Mouse (Mus musculus) intestine, embryonic 14.5 days (tissue): ENCODE data around the gene Il22ra2. TPM values are rescaled to one million over a fixed set of nuclear protein-coding genes. Genes with fewer than 3 reads are reported as not detected.

Source experiments
- ATAC-seq: fragments of 200-750 bp; cut with Nextera tagmentation; replicated peaks from 2 replicates; pipeline ENCODE4 v1.8.0; 2017; ENCODE audit warnings: low read depth, moderate number of reproducible peaks, moderate TSS enrichment, moderate library complexity; ENCODE audit not compliant: low FRiP score, low TSS enrichment
- DNase-seq: peaks from one replicate; pipeline ENCODE4 v3.0.0-alpha.2; 2018; ENCODE audit warnings: low spot score
- H3K27ac ChIP-seq: fragments of 300-500 bp; sonication (generic); 2 replicates; pipeline ENCODE4 v1.5.1; 2014; ENCODE audit warnings: low read depth, mild to moderate bottlenecking, control low read depth
- H3K27me3 ChIP-seq: fragments of 300-500 bp; sonication (generic); replicated peaks from 2 replicates; pipeline ENCODE4 v1.6.1; 2014; ENCODE audit warnings: low read length, control low read depth; ENCODE audit not compliant: control insufficient read depth, insufficient read depth
- H3K36me3 ChIP-seq: fragments of 300-500 bp; sonication (generic); 2 replicates; pipeline ENCODE4 v1.6.1; 2014; ENCODE audit warnings: low read length, control low read depth; ENCODE audit not compliant: control insufficient read depth, insufficient read depth
- H3K4me1 ChIP-seq: fragments of 300-500 bp; sonication (generic); replicated peaks from 2 replicates; pipeline ENCODE4 v1.6.1; 2014; ENCODE audit warnings: low read length, control low read depth, mixed read lengths; ENCODE audit not compliant: control insufficient read depth, insufficient read depth
- H3K4me2 ChIP-seq: fragments of 300-500 bp; sonication (generic); 2 replicates; pipeline ENCODE4 v1.6.1; 2014; ENCODE audit warnings: low read length
- H3K4me3 ChIP-seq: fragments of 300-500 bp; sonication (generic); 2 replicates; pipeline ENCODE4 v1.5.1; 2014; ENCODE audit warnings: low read depth, low read length, control low read depth, mixed read lengths
- H3K9ac ChIP-seq: fragments of 300-500 bp; sonication (generic); 2 replicates; pipeline ENCODE4 v1.6.1; 2014; ENCODE audit warnings: mild to moderate bottlenecking, low read length
- H3K9me3 ChIP-seq: fragments of 300-500 bp; sonication (generic); 2 replicates; pipeline ENCODE4 v1.6.1; 2016; ENCODE audit warnings: low read length, control low read depth; ENCODE audit not compliant: control insufficient read depth
- WGBS: fragments of 180-500 bp; shearing (Covaris S2); extraction: QIAGEN DNeasy Blood & Tissue Kit; methylation state at CpG from one replicate; pipeline ENCODE4 v1.1.7; 2014; 5-methylcytosine and 5-hydroxymethylcytosine counted together
- polyA plus RNA-seq: library from polyadenylated mRNA; unstranded; fragments of >200 nt; fragmentation: Nextera tagmentation; extraction: Ambion mirVana; gene quantifications from 2 replicates; pipeline ENCODE4 v1.2.1, GENCODE M21; 2014

The Il22ra2 gene
- polyA plus RNA-seq, 1 experiment from 2014 or later = not detected

DNA sequence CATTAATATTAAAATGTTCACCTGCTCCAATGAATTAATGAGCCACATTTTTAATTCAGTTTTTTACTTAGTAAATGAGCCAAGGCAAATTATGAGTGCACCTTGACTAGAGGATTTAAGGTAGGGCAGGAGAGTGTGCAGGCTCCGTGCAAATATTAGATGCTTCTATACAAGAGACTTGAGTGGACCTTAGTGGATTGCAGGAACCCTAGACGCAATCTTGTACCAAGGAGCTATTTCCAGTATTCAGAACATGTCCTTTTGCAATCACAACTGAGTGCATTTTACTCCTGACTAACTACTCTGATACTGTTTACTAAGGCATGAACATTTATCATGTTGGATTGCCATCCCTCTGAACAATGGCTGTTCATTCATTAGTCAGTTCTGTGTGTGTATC lies 10.2 kb upstream of the Il22ra2 start:
- no peak for DNase-seq
- no peak overlapping the region for H3K4me2 ChIP-seq
- H3K9me3 ChIP-seq = no peaks in the 10 kb centered on the region
- H3K9ac ChIP-seq = no peak overlapping the region
- H3K4me1 ChIP-seq = peaks cover 7% of the 10 kb centered on the region; the same call in 1 of the 2 replicates
- 47% methylated on average over 2 of the region's 2 CpGs for WGBS
- H3K27ac ChIP-seq = no peak overlapping the region
- no peak for ATAC-seq
- peaks cover 41% of the 10 kb centered on the region for H3K36me3 ChIP-seq
- H3K4me3 ChIP-seq = no peak overlapping the region
- no peaks in the 10 kb centered on the region for H3K27me3 ChIP-seq

DNA sequence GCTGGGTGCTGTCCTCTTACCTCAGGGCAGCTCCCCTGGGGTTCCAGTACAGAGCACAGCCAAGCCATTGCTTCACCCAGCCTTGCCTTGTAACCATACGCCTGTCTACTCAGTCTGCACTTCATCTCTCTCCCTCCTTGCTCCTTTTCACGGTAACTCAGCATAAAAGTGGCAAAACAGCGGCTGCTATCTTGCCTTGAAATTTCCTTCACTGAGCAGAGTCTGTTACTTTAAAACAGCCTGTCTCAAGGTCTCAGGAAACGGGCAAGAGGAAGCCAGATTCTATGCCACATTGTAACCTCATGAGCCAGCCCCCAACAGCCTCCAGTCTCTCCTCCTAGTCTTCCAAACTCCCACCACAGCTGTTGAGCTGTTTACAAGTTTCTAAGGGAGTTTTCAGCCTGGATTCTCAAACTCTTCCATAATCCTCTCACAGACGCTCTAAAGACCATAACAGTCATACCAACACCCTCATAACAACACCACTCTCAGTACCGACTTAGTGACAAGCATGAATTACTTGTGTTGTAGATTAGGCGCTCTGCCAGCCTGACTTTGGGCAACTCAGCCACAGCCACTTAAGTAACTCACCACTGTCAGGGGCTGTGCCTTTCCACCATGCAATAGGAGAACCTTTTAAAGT lies 8.6 kb upstream of the Il22ra2 start:
- no peak overlapping the region for H3K9ac ChIP-seq
- WGBS = 32% methylated on average over 7 of the region's 7 CpGs
- DNase-seq = no peak
- no peak for ATAC-seq
- no peak overlapping the region for H3K4me2 ChIP-seq
- H3K27me3 ChIP-seq = no peaks in the 10 kb centered on the region
- H3K27ac ChIP-seq = peak overlapping the region; percentile 55; the same call in 1 of the 2 replicates
- H3K36me3 ChIP-seq = peaks cover 25% of the 10 kb centered on the region
- no peaks in the 10 kb centered on the region for H3K9me3 ChIP-seq
- H3K4me1 ChIP-seq = peaks cover 7% of the 10 kb centered on the region; the same call in 1 of the 2 replicates
- no peak overlapping the region for H3K4me3 ChIP-seq

DNA sequence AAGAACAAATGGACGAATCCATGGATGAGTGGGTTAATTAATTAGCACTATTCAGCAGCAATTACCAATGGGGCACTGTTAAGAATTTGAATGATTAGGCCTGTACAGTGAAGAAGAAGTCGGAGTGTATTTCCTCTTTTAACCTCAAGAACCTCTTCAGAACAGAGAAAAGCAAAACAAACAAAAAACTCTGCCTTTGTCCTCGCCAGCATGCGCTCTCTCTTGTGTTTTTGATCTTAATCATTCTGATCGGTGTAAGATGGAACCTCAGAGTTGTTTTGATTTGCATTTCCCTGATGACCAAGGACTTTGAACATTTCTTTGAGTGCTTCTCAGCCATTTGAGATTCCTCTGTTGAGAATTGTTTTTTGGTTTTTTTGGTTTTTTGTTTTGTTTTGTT lies 2.1 kb upstream of the Il22ra2 start:
- no peaks in the 10 kb centered on the region for H3K27me3 ChIP-seq

DNA sequence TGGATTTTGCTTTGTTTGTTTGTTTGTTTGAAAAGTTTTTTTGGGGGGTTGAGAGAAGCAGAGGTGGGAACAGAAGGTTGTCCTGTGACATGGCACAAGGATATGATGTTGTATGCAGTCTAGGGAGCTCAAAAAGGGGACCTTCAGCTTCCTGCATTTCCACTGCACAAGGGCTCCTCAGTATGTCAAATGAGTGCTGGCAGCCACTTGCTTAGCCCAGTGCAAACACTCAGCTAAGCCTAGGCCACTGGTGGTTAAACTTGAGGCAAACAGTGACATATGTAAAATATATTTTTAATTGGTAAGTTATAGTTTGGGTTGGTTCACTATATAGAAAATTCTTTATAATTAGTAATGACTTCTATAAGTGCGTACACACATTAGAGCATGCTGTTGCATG lies 2.8 kb downstream of the Il22ra2 start:
- Histone ChIP-seq H3K4me2 (no peak overlapping the region), H3K4me3 (no peak overlapping the region), H3K27me3 (no peaks in the 10 kb centered on the region), H3K36me3 (no peaks in the 10 kb centered on the region), H3K27ac (no peak overlapping the region), H3K4me1 (no peaks in the 10 kb centered on the region), H3K9ac (no peak overlapping the region), H3K9me3 (no peaks in the 10 kb centered on the region)
- DNase-seq (no peak), ATAC-seq (no peak)
- WGBS = 93% methylated on average over 1 of the region's 1 CpGs

More for the DNA sequence above, 2.1 kb upstream of the Il22ra2 start:
- Histone ChIP-seq H3K36me3 (no peaks in the 10 kb centered on the region), H3K9me3 (no peaks in the 10 kb centered on the region), H3K4me2 (no peak overlapping the region), H3K27ac (no peak overlapping the region), H3K4me3 (no peak overlapping the region), H3K4me1 (no peaks in the 10 kb centered on the region), H3K9ac (no peak overlapping the region)
- 76% methylated on average over 5 of the region's 5 CpGs for WGBS
- DNase-seq (no peak), ATAC-seq (no peak)

DNA sequence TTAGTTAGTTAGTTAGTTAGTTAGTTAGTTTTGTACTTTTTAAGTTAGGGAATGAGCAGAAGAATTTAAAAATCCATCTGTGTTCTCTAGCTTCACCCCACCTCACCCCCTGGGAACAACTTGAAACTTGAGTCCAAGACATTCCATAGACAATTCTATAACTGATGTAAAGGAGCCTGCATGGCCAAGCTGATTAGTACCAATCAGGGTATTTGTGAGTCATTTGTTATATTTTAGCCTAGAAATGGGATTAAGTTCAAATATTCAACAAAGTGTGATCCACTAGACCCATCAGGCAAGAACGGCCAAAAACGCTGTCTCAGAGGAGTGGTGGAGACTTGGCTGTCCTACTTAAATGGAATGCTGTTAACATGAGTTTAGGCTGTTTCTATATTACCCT lies 5.5 kb downstream of the Il22ra2 start:
- ATAC-seq (no peak), DNase-seq (no peak)
- WGBS = 90% methylated on average over 2 of the region's 2 CpGs
- Histone ChIP-seq H3K9me3 (no peaks in the 10 kb centered on the region), H3K4me3 (no peak overlapping the region), H3K4me1 (no peaks in the 10 kb centered on the region; the same call in 1 of the 2 replicates), H3K9ac (no peak overlapping the region), H3K4me2 (no peak overlapping the region), H3K27ac (no peak overlapping the region), H3K36me3 (no peaks in the 10 kb centered on the region), H3K27me3 (no peaks in the 10 kb centered on the region)

DNA sequence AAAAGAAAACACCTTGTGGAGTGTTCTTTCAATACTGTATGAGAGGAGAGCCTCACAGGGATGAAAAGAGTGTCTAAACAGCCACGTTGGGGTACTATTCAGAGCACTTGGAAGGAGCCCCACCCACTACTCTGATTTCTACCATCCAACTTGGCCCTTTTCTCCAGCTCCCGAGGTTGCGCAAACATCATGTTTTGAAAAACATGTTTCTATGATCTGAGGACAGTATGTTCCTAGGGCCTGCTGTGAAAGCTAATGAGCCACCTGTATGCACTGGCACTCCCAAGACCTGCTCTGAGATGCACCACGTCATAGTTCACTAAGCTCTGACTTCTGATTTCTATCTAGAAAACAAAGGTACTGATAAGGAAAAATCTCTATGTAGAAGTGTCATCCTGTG lies 6.0 kb downstream of the Il22ra2 start:
- ATAC-seq (no peak), DNase-seq (no peak)
- Histone ChIP-seq H3K4me2 (no peak overlapping the region), H3K36me3 (no peaks in the 10 kb centered on the region), H3K4me3 (no peak overlapping the region), H3K9me3 (no peaks in the 10 kb centered on the region), H3K27ac (no peak overlapping the region), H3K9ac (no peak overlapping the region), H3K4me1 (no peaks in the 10 kb centered on the region; the same call in 1 of the 2 replicates), H3K27me3 (no peaks in the 10 kb centered on the region)
- WGBS = 82% methylated on average over 4 of the region's 4 CpGs

DNA sequence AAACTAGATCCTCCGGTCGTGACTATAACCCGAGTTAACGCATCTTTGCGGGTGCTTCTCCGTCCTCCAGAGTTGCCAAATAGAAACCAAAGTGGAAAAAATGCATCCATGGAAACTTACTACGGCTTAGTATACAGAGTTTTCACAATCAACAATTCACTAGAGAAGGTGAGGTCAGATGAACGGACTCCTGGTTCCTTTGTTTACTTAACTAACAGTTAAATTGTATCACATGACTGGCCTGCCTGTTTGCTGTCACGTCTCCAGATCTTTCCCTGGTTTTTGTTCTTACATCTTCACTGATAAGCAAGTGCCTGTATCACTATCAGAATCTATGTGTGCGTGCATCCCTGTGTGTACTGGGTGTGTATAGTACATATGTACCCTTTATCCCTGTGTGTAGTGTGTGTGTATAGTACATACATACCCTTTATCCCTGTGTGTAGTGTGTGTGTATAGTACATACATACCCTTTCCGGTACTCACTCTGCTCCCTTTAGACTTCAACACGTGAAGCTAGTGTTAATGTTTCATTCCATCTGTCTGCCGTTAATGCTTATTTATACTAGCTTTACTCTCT lies 9.9 kb downstream of the Il22ra2 start:
- no peaks in the 10 kb centered on the region for H3K36me3 ChIP-seq
- H3K27me3 ChIP-seq = no peaks in the 10 kb centered on the region
- 35% methylated on average over 13 of the region's 13 CpGs for WGBS
- no peak overlapping the region for H3K27ac ChIP-seq
- no peaks in the 10 kb centered on the region; the same call in 1 of the 2 replicates for H3K4me1 ChIP-seq
- H3K4me2 ChIP-seq = peak overlapping the region; percentile 20; the same call in 1 of the 2 replicates
- H3K9me3 ChIP-seq = no peaks in the 10 kb centered on the region
- DNase-seq (no peak), ATAC-seq (no peak)
- no peak overlapping the region for H3K4me3 ChIP-seq
- no peak overlapping the region for H3K9ac ChIP-seq

DNA sequence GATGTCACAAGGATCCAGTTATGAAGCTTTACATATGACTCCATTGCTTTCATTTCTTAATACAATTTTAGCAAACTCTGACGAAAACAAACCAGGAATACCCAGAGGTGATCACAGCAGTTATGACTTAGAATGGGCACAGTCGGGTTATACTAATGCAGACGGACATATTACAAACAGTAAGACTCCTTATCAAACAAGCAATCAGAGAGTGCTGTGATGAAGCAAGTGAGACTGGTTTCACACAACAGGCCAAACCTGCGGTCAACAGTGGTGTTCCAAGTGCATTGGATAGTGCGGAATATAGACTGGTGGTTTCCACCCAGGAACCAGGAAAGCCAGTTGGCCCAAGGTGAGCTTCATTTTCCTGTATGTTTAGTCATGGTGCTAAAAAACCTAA lies 17.1 kb downstream of the Il22ra2 start:
- H3K9me3 ChIP-seq = no peaks in the 10 kb centered on the region
- H3K4me1 ChIP-seq = no peaks in the 10 kb centered on the region
- no peak overlapping the region for H3K9ac ChIP-seq
- H3K4me3 ChIP-seq = no peak overlapping the region
- DNase-seq (no peak), ATAC-seq (no peak)
- H3K4me2 ChIP-seq = no peak overlapping the region
- no peaks in the 10 kb centered on the region for H3K27me3 ChIP-seq
- H3K27ac ChIP-seq = no peak overlapping the region
- WGBS = 83% methylated on average over 5 of the region's 5 CpGs
- no peaks in the 10 kb centered on the region for H3K36me3 ChIP-seq

DNA sequence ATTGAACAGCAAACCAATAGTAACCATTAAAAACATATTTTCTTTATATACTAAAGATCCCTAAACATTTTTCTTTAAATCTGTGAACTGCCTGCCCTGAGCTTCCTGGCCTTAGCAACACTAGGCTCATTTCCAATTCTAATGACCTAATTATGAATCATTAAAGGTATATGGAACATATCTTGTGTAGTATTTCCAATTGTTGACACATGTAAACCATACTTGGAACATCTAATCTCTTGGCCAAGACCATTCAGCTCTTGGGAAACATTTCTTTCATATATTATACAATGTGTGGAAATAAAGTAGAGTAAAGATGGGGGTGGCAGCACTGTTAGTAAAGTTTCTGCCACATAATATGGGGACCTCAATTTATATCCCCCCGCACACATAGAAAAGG lies 17.8 kb downstream of the Il22ra2 start:
- Histone ChIP-seq H3K27me3 (no peaks in the 10 kb centered on the region), H3K4me3 (no peak overlapping the region)
- ATAC-seq = no peak

More for the DNA sequence above, 17.8 kb downstream of the Il22ra2 start:
- Histone ChIP-seq H3K9me3 (no peaks in the 10 kb centered on the region), H3K9ac (no peak overlapping the region), H3K27ac (no peak overlapping the region), H3K36me3 (no peaks in the 10 kb centered on the region), H3K4me2 (no peak overlapping the region), H3K4me1 (no peaks in the 10 kb centered on the region)
- WGBS = 91% methylated on average over 1 of the region's 1 CpGs
- DNase-seq = no peak
